Mouse (Mus musculus): ENCODE measurements around the gene Galnt6. TPM values are rescaled to one million over a fixed set of nuclear protein-coding genes. Genes with fewer than 3 reads are reported as not detected.
A peak's percentile ranks its signal among the peaks of the same experiment; 100 is the strongest.

Galnt6 gene
- total RNA-seq, 4 experiments from 2014 or later, result 0.54 to 0.86 (median 0.64) TPM

- no peak for DNase-seq (ENCODE audit: low spot score)
Observed at GRCm38 (mm10) chr15:100754805-100755497, 25.8 kb upstream of the Galnt6 start.

DNA sequence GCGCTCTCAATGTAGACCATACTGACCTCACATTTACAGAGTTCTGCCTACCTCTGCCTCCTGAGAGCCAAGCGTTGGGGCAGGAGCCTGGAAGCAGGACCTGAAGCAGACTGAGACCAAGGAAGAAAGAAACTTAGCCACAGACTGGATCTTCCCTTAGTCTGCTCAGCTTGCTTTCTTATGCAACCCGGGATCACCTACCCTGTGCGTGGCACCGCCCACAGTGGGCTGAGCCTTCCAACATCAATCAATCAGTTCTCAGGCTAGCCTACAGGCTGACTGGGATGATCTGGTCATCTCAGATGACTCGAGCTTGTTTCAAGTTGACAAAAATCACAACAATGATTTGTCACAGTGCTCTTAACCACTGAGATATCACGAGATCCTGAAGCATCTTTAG is 24.9 kb upstream of the Galnt6 start:
- DNase-seq (ENCODE audit: low spot score), result no peak

DNA sequence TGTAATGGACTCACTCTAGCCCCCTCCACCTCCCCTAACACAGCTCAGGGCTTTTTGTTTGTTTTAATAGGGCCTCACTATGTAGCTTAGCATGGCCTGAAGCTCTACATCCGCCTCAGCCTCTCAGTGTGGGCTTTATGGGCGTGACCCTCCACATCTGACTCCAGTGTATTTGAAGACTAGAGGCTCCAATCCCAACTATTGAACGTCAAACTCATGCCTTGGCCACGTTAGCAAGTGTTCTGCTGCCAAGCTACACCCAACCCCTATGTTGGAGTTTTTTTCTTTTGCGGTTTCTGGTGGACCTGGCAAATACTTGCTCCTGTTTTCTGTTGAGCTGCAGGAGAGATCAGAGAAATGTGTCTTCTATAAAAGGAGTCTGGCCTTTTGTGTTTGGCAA is 23.9 kb upstream of the Galnt6 start:
- no peak for DNase-seq (ENCODE audit: low spot score)

DNA sequence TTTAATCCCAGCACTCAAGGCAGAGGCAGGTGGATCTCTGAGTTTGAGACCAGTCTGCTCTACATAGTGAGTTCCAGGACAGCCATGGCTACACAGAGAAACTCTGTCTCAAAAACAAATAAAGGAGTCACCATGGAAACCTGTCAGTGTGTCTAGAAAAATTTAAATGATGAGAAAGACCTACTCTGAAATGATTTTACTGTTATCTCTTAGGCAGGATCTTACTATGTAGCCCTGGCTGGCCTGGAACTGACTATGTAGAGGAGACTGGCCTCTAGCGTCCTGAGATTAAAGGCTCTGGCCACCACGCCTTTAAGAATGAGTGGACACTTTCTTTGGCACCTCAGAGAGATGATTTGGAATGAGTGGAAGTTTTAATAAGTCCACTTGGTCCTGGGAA is 23.3 kb upstream of the Galnt6 start:
- no peak for DNase-seq (ENCODE audit: low spot score)

DNA sequence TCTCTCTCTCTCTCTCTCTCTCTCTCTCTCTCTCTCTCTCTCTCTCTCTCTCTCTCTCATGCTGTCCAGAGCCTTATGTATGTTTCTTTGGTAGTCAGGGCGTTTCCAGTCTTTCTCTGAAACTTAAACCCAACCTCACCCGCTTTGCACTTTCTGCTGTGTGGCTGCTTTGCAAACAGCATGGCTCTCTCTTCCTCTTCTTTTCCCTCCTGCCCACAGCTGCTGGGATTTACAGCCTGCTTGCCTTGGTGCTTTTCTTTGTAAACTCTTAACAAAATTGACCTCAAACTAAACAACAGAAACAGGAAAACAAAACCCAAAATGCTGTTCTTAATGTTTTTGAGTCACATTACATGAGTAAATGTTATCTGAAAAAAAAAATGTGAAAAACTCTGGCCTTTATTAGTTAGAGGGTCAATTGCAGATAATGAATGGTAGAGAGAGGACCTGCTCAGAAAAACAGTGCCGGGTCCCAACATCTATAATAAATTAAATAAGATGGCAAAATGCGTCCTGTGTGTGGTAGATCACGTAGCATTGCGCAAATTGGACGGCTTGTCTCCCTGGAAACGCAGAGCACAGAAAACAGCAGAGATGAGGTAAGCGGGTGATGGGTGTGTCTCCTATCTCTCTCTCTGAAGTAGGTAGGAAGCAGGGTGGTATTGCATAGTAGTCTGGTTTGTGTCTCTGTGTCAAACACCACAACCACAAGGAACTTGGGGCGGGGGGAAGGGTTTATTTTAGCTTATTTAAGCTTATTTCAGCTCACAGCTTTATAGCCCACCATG is 20.8 kb upstream of the Galnt6 start:
- no peak for DNase-seq (ENCODE audit: low spot score)

DNA sequence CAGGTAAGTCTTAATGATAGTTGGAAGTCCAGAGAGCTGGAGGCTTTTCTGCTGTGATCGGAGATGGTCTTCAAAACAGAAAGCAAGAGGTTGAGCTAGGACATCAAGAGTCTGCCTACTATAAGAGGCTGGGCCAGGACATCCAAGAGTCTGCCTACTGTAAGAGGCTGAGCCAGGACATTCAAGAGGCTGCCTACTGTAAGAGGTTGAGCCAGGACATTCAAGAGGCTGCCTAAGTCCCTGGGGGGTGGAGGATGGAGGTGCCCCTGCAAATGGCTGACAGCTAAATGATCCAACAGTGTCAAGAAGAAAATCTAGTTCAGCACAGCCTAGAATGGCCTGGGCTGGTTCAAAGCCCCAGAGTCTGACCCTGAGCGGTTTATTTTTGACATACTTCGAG is 19.4 kb upstream of the Galnt6 start:
- DNase-seq (ENCODE audit: low spot score), result no peak

GRCm38 (mm10) chr15:100747121-100747963 is 18.2 kb upstream of the Galnt6 start:
- DNase-seq (ENCODE audit: low spot score), result no peak

DNA sequence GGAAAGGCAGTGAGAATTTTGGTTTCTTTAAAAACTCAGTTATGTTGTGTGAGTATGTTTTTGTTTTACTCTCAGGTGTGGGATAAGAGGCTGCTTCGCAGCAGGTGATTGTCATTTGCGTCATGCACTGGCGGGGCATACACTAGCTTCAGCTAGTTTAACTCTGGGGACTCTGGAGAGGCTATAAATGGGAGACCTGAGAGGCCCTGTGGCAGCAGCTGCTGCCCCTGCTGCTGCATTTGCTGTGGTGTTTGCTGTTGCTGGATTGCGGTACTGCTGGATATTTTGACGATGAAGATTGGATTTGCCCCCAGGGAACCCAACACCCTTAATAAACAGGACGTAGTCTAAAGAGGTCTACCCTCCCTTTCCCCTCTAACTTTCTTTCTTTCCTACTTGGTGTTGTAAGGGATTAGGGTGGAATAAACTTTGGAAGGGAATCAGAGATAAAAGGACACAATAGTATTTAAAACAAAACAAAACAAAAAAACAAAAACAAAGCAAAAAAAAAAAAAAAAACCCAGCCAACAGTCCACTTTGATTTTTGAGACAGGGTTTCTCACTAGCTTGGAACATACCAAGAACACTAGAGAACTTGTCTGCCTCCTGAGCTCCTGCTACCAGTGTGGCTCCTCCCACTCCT is 17.4 kb upstream of the Galnt6 start:
- no peak for DNase-seq (ENCODE audit: low spot score)

GRCm38 (mm10) chr15:100743238-100743637 is 14.1 kb upstream of the Galnt6 start:
- DNase-seq (ENCODE audit: low spot score), result no peak

DNA sequence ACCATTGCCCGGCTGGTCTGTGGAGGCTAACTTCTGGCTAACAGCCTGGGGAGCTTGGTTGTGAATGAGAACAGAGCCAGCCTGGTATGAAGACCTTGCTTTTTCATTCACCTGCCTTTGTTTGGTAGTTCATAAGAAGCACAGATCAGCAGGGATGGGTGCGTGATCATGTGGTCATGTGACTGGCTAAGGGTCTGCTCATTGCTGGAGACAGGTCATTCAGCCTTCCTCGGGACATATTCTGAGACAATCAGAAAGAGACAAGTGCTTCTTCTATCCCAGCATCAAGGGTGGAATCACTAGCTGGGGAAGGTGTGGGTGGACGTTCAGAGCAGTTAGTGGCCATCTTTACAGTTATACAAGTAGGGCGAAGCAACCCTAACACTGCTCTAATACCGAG is 10.3 kb upstream of the Galnt6 start:
- DNase-seq (ENCODE audit: low spot score), result no peak

DNA sequence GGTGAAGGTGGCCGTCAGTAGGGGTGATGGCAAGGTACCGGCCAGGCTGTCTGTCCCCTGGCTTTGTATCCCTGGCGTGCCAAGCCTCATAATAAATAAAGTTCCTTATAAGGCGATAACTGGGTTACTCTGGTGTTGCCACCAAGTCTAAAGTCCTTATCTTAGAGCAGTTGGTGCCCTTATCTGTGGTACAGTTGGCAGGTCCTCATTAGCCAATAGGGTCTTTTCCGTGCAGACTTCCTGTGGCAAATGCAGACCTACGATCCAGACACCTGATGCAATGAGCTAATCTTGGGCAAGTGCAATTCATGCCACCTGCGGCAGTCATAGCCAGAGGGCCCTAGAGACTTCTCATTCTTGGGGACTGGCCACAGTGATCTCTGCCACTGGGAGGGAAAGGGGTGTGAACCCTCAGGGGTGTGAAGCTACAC is 9.2 kb upstream of the Galnt6 start:
- no peak for DNase-seq (ENCODE audit: low spot score)

DNA sequence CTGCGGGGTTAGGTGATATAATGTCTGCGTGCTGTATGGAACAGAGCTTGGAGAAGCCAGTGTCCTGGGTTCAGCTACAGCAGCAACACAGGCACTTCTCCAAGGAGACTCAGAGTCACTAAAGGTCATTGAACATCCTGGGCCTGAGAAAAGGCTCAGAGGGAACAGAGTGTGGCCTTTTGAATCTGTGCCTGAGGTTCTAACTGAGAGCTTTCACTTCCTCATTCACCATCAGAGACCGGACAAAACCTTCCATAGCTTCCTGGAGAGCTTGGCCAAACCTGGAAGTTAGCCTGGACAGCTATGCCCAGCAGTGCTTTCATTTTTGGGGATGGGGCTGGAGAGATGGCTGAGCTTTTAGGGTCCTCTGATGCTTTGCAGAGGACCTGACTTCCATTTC is 8.5 kb upstream of the Galnt6 start:
- peak; percentile 40 for DNase-seq (ENCODE audit: low spot score)

GRCm38 (mm10) chr15:100735953-100736300 is 6.8 kb upstream of the Galnt6 start:
- DNase-seq (ENCODE audit: low spot score), result no peak

- DNase-seq (ENCODE audit: low spot score), result no peak
Observed at GRCm38 (mm10) chr15:100735095-100735952, 6.1 kb upstream of the Galnt6 start.

DNA sequence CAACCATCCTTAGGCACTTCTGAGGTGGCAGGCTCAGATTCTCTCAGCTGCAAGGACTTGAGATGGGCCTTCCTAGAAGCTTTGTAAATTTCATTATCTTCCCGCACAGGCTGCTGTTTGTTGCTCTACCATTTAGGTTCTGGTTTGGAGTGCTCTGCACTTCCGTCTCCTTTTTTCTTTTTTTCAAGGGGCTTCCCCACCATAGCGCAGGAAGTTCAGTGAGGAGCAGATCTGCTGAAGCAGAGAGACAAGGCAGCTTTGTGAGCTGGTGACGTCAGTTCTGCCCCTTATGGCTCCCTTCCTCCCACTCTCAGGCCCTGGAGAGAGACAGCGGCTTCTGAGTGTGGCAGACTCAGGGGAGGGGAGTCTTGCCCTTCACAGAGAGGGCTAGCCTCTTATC is 3.4 kb upstream of the Galnt6 start:
- DNase-seq (ENCODE audit: low spot score), result no peak

DNA sequence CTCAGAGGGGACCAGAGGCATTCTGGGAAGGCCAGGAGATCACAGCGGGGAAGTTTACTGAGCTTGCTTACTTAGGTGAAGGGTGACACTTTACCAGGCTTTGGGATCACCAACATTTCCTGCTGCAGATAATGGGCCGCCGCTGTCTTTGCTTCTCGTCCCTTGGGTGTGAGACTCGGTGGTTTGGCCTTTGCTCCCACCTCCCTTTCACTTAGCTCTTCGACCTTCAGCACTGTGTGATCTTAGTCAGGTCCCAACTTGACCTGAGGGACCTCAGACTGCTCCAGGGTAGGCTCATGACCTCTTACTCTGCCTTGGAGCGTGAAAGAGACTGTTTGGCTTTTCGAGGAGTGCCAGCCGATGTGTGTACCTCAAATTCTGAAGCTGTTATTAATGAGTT is 1.9 kb upstream of the Galnt6 start:
- no peak for DNase-seq (ENCODE audit: low spot score)

DNA sequence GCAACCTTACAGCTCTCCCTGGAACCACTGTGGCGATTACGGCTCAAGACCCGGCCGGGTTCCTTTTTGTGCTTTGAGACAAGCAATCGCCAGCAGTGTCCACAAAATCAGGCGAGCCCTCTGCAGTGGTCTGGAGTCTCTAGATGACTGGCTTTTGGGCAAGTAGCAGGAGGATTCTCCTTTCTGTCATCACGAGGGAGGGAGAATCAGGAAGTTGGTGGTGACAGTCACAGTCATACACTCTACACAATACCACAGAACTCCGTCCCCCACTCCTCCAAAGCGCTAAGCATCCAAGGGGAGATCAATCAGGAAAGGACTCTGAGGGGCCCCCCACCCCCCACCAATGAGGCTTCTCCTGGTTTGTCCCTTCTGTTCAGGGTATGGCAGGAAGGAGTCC is 590 bp downstream of the Galnt6 start:
- no peak for DNase-seq (ENCODE audit: low spot score)

- DNase-seq (ENCODE audit: low spot score), result no peak
Observed at GRCm38 (mm10) chr15:100727834-100728233, 1.3 kb downstream of the Galnt6 start.

GRCm38 (mm10) chr15:100726721-100727120 is 2.5 kb downstream of the Galnt6 start:
- no peak for DNase-seq (ENCODE audit: low spot score)

DNA sequence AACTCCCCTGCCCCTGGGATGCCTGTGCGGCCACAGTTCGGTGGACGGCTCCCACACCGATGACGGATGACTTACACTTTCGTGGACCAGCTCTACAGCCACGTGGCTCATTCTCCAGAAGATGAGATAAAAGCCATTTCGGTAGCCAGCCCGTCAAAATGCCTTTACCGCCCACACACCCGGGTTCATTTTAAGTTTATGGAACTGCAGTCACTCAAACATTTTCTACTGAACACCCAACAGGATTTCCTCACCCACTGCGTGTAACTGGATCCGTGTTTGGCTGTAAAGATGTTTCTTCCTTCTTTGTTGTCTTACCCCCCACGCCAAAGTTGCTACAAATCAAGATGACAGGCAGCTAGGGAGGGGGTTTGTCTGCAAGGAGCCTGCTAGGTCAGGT is 5.7 kb downstream of the Galnt6 start:
- no peak for DNase-seq (ENCODE audit: low spot score)

DNA sequence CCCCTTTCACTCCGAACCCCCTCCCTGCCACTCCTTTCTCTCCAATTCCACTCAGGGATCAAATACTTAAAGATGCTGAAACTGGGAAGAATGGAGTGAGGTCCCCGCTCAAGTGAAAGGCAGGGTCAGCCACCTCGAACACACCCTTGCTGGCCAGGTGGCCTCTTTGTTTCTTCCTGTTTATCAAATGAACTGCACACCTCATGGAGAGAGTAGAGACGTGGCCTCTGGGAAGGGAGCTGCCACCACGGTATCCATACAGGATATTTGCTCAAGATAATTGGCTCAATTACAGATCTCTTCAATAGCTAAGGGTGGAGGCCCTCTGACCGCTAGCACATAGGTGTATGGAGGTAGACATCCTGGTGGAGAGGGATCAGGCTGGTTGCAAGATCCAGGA is 6.6 kb downstream of the Galnt6 start:
- no peak for DNase-seq (ENCODE audit: low spot score)

Measured in heart, adult 8-10 months (tissue).